Mouse (Mus musculus) megakaryocyte, embryonic 14.5 days (primary cell): ENCODE results near the gene Dnaaf1.

Experiments used
- FLI1 ChIP-seq: IDR thresholded peaks from 2 replicates; pipeline ENCODE4 v1.6.1; 2012; ENCODE audit warnings: low read length, inconsistent platforms, mixed read lengths
- GATA1 ChIP-seq: IDR thresholded peaks from 3 replicates; pipeline ENCODE4 v1.6.1; 2012; ENCODE audit warnings: mixed read lengths, low read length, inconsistent platforms, borderline replicate concordance

DNA sequence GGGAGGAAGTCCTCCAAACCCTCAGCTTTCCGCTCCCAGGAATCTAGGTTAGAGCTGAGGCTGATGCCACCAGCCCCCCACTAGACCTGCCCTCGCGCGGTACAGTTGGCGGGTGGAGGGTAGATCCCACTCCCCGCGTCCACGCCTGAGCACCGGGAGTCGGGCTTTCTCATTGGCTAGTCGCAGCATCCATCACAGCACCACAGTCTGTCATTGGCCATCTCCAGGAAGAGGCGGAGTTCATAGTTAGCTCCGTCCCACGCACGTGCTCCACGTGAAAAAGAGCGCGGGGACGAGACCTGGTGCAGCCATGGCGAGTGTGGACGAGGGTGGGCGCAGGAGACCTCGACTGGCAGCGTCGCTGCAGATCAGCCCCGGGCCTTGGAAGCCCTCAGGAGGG lies 37.4 kb downstream of the Dnaaf1 start, which contains the start of gene Adad2:
- no peak for TF ChIP-seq GATA1
- TF ChIP-seq FLI1, result no peak
